Mouse (Mus musculus) kidney, embryonic 15.5 days (tissue): Measurements from ENCODE around the gene 4930519P11Rik. TPM values are rescaled to one million over a fixed set of nuclear protein-coding genes. Genes with fewer than 3 reads are reported as not detected.

Experiments
- ATAC-seq: fragments of 200-750 bp; cut with Nextera tagmentation; replicated peaks from 2 replicates; pipeline ENCODE4 v1.8.0; 2017; ENCODE audit warnings: moderate TSS enrichment; ENCODE audit not compliant: low FRiP score
- H3K27ac ChIP-seq: fragments of 300-500 bp; sonication (generic); 2 replicates; pipeline ENCODE4 v1.5.1; 2015; ENCODE audit warnings: mild to moderate bottlenecking, inconsistent platforms
- H3K27me3 ChIP-seq: fragments of 300-500 bp; sonication (generic); 2 replicates; pipeline ENCODE4 v1.6.1; 2015; ENCODE audit warnings: inconsistent platforms
- H3K36me3 ChIP-seq: fragments of 300-500 bp; sonication (generic); 2 replicates; pipeline ENCODE4 v1.6.1; 2015; ENCODE audit warnings: inconsistent platforms
- H3K4me1 ChIP-seq: fragments of 300-500 bp; sonication (generic); 2 replicates; pipeline ENCODE4 v1.6.1; 2015; ENCODE audit warnings: inconsistent platforms
- H3K4me2 ChIP-seq: fragments of 300-500 bp; sonication (generic); 2 replicates; pipeline ENCODE4 v1.6.1; 2015; ENCODE audit warnings: moderate library complexity, mild to moderate bottlenecking, inconsistent platforms
- H3K4me3 ChIP-seq: fragments of 300-500 bp; sonication (generic); replicated peaks from 2 replicates; pipeline ENCODE4 v1.5.1; 2015; ENCODE audit warnings: mild to moderate bottlenecking, inconsistent platforms
- H3K9ac ChIP-seq: fragments of 300-500 bp; sonication (generic); 2 replicates; pipeline ENCODE4 v1.6.1; 2015; ENCODE audit warnings: mild to moderate bottlenecking, inconsistent platforms
- H3K9me3 ChIP-seq: fragments of 300-500 bp; sonication (generic); replicated peaks from 2 replicates; pipeline ENCODE4 v1.6.1; 2016; ENCODE audit warnings: inconsistent platforms
- WGBS: fragments of 180-500 bp; shearing (Covaris S2); methylation state at CpG from one replicate; pipeline ENCODE4 v1.1.7; 2015; ENCODE audit warnings: mixed read lengths; 5-methylcytosine and 5-hydroxymethylcytosine counted together
- polyA plus RNA-seq: library from polyadenylated mRNA; unstranded; fragments of >200 nt; fragmentation: Nextera tagmentation; extraction: Ambion mirVana; gene quantifications from 2 replicates; pipeline ENCODE4 v1.2.1, GENCODE M21; 2015

4930519P11Rik gene
- polyA plus RNA-seq, 1 experiment from 2014 or later, result not detected

DNA sequence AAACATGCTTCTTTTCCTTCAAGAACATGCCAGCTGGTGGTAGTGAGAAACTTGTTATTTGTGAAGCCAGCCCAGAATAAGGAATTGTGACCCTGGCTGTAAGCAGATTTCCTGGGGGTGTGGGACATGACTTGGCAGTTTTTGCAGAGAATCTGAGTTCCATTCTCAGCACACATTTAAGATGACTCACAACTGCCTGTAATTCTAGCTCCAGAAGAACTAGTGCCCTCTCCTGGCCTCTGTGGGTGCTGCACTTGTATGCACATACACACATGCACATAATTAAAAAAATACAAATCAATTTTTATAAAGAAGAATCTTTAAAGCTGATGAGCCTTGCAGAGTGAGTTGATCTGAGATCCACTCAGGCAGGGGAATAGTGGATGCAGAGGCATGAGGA lies 10.9 kb upstream of the 4930519P11Rik start:
- Histone ChIP-seq H3K27ac (no peak overlapping the region), H3K9ac (no peak overlapping the region), H3K9me3 (no peaks in the 10 kb centered on the region; the same call in 1 of the 2 replicates), H3K4me1 (no peaks in the 10 kb centered on the region), H3K27me3 (no peaks in the 10 kb centered on the region), H3K36me3 (peaks cover 37% of the 10 kb centered on the region), H3K4me2 (no peak overlapping the region), H3K4me3 (no peak overlapping the region)
- no peak for ATAC-seq

DNA sequence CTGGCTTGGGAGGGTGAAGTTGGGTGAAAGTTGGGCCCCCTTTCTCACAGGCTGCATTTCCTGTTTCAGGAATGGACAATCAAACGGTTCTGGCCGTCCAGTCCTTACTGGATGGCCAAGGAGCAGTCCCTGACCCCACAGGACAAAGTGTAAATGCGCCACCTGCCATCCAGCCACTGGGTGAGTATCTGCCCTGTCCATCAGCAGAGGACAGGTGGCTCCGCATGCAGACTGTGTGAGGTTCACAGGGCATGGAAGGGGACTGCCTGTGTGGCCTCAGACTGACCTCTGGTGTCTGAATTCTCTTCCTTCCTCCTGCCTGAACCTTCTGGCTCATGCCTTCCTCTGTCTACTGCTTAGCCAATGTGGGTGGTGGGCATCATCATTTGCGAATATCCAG lies 8.4 kb upstream of the 4930519P11Rik start:
- Histone ChIP-seq H3K4me2 (no peak overlapping the region), H3K9ac (no peak overlapping the region), H3K36me3 (peaks cover 32% of the 10 kb centered on the region), H3K9me3 (no peaks in the 10 kb centered on the region; the same call in 1 of the 2 replicates), H3K27ac (no peak overlapping the region), H3K4me1 (no peaks in the 10 kb centered on the region), H3K27me3 (no peaks in the 10 kb centered on the region), H3K4me3 (no peak overlapping the region)
- WGBS, result 75% methylated on average over 5 of the region's 5 CpGs
- no peak for ATAC-seq

DNA sequence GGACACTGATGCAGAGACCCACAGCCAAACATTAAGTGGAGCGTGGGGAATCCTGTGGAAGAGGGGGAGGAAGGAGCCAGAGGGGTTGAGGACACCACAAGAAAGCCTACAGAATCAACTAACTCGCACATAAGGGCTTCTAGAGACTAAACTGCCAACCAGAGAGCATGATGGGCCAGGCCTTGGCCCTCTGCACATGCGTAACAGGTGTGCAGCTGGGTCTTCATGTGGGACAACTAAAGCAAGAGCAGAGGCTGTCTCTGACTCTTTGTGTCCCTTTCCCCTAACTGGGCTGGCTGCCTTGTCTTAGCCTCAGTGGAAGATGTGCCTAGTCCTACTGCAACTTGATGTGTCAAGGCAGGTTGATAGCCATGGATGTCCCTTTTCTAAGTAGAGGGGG lies 3.8 kb upstream of the 4930519P11Rik start:
- Histone ChIP-seq H3K27ac (no peak overlapping the region), H3K36me3 (no peaks in the 10 kb centered on the region)
- no peak for ATAC-seq

GRCm38 (mm10) chr2:154615674-154616073 lies 2.4 kb upstream of the 4930519P11Rik start:
- no peak for ATAC-seq
- Histone ChIP-seq H3K4me1 (peaks cover 26% of the 10 kb centered on the region), H3K36me3 (no peaks in the 10 kb centered on the region), H3K9me3 (no peaks in the 10 kb centered on the region), H3K27ac (peak overlapping the region; percentile 99; the same call in 1 of the 2 replicates), H3K27me3 (no peaks in the 10 kb centered on the region), H3K9ac (no peak overlapping the region), H3K4me3 (no peak overlapping the region), H3K4me2 (peak overlapping the region; percentile 81; the same call in 1 of the 2 replicates)
- WGBS, result 89% methylated on average over 5 of the region's 5 CpGs

More for the DNA sequence above, 3.8 kb upstream of the 4930519P11Rik start:
- Histone ChIP-seq H3K9me3 (no peaks in the 10 kb centered on the region), H3K4me3 (no peak overlapping the region), H3K9ac (no peak overlapping the region), H3K4me1 (peaks cover 26% of the 10 kb centered on the region), H3K27me3 (no peaks in the 10 kb centered on the region), H3K4me2 (no peak overlapping the region)
- 92% methylated on average over 3 of the region's 3 CpGs for WGBS

- no peaks in the 10 kb centered on the region for H3K36me3 ChIP-seq
- peaks cover 26% of the 10 kb centered on the region for H3K4me1 ChIP-seq
- 0 out of 2 replicates have a peak overlapping the region, but pooled peaks have one; percentile 8 for H3K4me3 ChIP-seq
- 61% methylated on average over 19 of the region's 19 CpGs for WGBS
- H3K4me2 ChIP-seq, result peak overlapping the region; percentile 81
- no peak overlapping the region for H3K9ac ChIP-seq
- peak overlapping the region; percentile 99 for H3K27ac ChIP-seq
- no peak for ATAC-seq
- no peaks in the 10 kb centered on the region for H3K27me3 ChIP-seq
- no peaks in the 10 kb centered on the region for H3K9me3 ChIP-seq
Observed at GRCm38 (mm10) chr2:154614841-154615576, 1.8 kb upstream of the 4930519P11Rik start.

- Histone ChIP-seq H3K27me3 (peaks cover 2% of the 10 kb centered on the region; the same call in 1 of the 2 replicates), H3K9me3 (no peaks in the 10 kb centered on the region), H3K36me3 (no peaks in the 10 kb centered on the region), H3K27ac (no peak overlapping the region), H3K4me3 (no peak overlapping the region), H3K4me1 (peaks cover 16% of the 10 kb centered on the region), H3K4me2 (no peak overlapping the region), H3K9ac (no peak overlapping the region)
- 58% methylated on average over 10 of the region's 10 CpGs for WGBS
- no peak for ATAC-seq
Observed at GRCm38 (mm10) chr2:154609050-154609767, 4.0 kb downstream of the 4930519P11Rik start.

DNA sequence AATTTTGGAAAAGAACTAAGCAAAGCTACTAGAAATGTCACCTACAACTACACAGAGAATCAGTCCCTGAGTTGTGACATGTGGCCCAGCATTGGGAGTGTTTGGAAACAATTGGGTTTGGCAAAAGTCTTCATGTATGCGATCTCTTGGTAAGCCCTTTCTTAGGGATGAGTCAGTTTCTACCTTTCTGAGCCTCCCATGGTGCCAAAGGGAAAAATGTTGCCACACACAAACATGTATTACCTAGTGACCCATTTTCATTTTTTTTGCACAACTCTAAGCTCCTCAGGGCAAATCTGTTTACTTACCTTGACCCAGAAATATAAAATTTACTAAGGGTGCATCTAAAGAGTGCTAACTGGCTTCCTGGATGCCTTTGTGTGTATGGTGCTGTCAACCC lies 6.3 kb downstream of the 4930519P11Rik start:
- ATAC-seq, result no peak
- H3K4me1 ChIP-seq, result peaks cover 17% of the 10 kb centered on the region
- no peak overlapping the region for H3K4me3 ChIP-seq
- no peaks in the 10 kb centered on the region for H3K9me3 ChIP-seq
- 91% methylated on average over 1 of the region's 1 CpGs for WGBS
- peaks cover 2% of the 10 kb centered on the region; the same call in 1 of the 2 replicates for H3K27me3 ChIP-seq
- H3K4me2 ChIP-seq, result no peak overlapping the region
- no peak overlapping the region for H3K9ac ChIP-seq
- no peak overlapping the region for H3K27ac ChIP-seq
- H3K36me3 ChIP-seq, result no peaks in the 10 kb centered on the region

GRCm38 (mm10) chr2:154604156-154604555 lies 9.1 kb downstream of the 4930519P11Rik start:
- Histone ChIP-seq H3K27me3 (peaks cover 2% of the 10 kb centered on the region; the same call in 1 of the 2 replicates), H3K4me3 (peak overlapping the region; percentile 87), H3K27ac (no peak overlapping the region), H3K9ac (peak overlapping the region; percentile 18; the same call in 1 of the 2 replicates), H3K4me1 (peaks cover 17% of the 10 kb centered on the region), H3K9me3 (no peaks in the 10 kb centered on the region), H3K36me3 (no peaks in the 10 kb centered on the region), H3K4me2 (peak overlapping the region; percentile 77)
- WGBS, result 37% methylated on average over 7 of the region's 7 CpGs
- ATAC-seq, result no peak; the same call in 1 of the 2 replicates

DNA sequence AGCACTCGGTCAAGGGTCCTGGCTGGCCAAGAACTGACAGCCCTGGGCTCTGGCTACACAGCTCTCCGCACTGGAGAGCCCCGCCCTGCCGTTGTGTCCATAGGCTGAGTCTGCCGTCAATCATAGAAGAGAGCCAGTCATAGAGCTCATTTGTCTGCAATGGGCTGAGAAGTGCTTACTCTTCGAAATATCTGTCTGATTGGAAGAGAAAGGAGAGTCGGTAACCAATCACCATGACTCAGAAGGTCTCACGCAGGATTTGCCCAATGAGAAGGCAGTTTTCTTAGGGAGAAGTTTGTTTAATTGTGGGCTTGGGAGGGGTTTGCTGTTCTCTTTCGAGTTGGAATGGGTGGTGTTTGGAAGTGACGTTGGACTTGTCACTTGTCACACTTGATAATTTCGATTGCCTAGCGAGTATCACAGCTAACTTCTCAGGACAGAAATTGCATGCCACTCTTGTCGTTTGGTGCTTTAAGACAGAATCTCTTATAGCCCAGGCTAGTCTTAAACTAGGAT lies 9.5 kb downstream of the 4930519P11Rik start, which contains the start of gene Pxmp4:
TSS of gene Pxmp4 (minus strand) at position 71 of the 516 bp plus-strand sequence.
- ATAC-seq, result peak; percentile 100
- peak within 1 kb of the TSS; percentile 87 for H3K4me3 ChIP-seq
- peaks cover 17% of the 10 kb centered on the region for H3K4me1 ChIP-seq
- H3K36me3 ChIP-seq, result no peaks in the 10 kb centered on the region
- WGBS, result under 1% methylated on average over 13 of the region's 13 CpGs
- H3K9me3 ChIP-seq, result no peaks in the 10 kb centered on the region
- H3K27ac ChIP-seq, result peak within 1 kb of the TSS; percentile 75
- H3K4me2 ChIP-seq, result peak within 1 kb of the TSS; percentile 77
- H3K9ac ChIP-seq, result peak within 1 kb of the TSS; percentile 83
- peaks cover 1% of the 10 kb centered on the region; the same call in 1 of the 2 replicates for H3K27me3 ChIP-seq

- H3K9ac ChIP-seq, result peak overlapping the region; percentile 83
- ATAC-seq, result peak; percentile 1; the same call in 1 of the 2 replicates
- peaks cover 17% of the 10 kb centered on the region for H3K4me1 ChIP-seq
- WGBS, result 22% methylated on average over 22 of the region's 22 CpGs
- H3K36me3 ChIP-seq, result no peaks in the 10 kb centered on the region
- H3K4me2 ChIP-seq, result peak overlapping the region; percentile 77
- no peaks in the 10 kb centered on the region for H3K27me3 ChIP-seq
- peak overlapping the region; percentile 87 for H3K4me3 ChIP-seq
- no peaks in the 10 kb centered on the region for H3K9me3 ChIP-seq
- peak overlapping the region; percentile 75 for H3K27ac ChIP-seq
Observed at GRCm38 (mm10) chr2:154603007-154603637, 10.1 kb downstream of the 4930519P11Rik start.

DNA sequence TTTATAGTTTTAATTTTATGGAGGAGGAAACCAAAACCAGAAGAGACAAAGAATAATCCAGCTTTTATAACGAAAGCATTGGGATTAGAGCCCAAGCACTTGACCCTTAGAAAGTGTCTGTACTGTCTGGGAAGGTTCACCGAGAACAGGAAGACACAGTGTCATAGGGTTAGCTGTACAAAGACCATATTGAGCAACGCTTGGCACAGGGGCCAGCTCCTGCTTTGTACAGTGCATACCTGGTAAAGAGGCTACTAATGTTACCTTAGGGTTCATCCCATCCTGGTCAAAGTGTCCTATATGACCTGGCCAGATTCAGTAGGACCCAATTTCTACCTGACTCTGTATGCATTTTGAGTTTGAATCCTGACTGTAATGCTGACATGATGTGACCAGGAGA lies 11.9 kb downstream of the 4930519P11Rik start:
- 80% methylated on average over 3 of the region's 3 CpGs for WGBS
- H3K9me3 ChIP-seq, result no peaks in the 10 kb centered on the region
- ATAC-seq, result no peak

More for the DNA sequence above, 11.9 kb downstream of the 4930519P11Rik start:
- Histone ChIP-seq H3K27ac (no peak overlapping the region), H3K27me3 (no peaks in the 10 kb centered on the region), H3K9ac (no peak overlapping the region), H3K4me2 (no peak overlapping the region), H3K4me3 (no peak overlapping the region), H3K36me3 (no peaks in the 10 kb centered on the region), H3K4me1 (peaks cover 17% of the 10 kb centered on the region)
